Mouse (Mus musculus): ENCODE measurements at regions not wholly inside any gene's neighbourhood (a gene's known extent, or its start where the extent isn't known, plus 50 kb on each side); places are given as distances from the start of the nearest gene placed in this dataset.

DNA sequence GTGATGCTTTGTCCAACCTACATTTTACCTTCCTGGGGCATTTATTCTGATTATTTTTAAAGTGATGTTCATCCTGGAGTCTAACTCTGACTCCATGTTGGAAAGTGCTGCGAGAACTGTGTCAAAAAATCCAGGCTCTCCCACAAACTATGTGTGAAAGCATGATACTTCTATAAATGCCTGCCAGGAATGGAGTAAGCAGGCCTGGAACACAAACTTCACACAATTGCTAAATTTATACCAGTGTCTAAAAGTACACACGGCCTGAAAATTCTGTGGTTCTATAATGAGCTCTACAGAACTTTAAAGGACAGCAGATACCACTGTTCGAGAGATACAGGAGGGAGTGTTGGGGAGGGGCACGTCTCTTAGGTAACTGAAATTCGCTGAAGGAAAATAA is 96.0 kb upstream of the Negr1 start:
- no peak for ATAC-seq (replicated peaks in 1 of 2; ENCODE audit: insufficient read depth in 1 of 2, low FRiP score in 2 of 2, low TSS enrichment in 1 of 2, low read depth in 1 of 2, poor library complexity in 2 of 2, severe bottlenecking in 2 of 2)

DNA sequence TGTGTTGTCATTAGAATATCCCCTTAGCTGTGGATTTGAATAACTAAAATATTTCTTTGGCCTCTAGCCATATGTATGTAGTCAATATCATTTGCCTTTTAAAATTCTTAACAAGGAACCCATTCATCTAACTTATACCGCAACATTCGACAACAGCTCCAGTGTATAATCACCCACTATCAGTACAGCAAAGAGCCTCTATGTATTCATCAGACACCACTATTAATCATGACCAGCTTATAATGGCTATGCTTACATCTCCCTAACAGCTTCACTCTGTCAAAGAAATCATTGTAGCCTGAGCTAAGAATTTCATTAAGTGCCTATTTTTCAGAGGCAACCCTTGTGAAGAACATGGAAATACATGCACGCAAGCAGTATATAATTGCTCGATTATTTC is 88.9 kb upstream of the Negr1 start:
- ATAC-seq (replicated peaks in 1 of 2; ENCODE audit: insufficient read depth in 1 of 2, low FRiP score in 2 of 2, low TSS enrichment in 1 of 2, low read depth in 1 of 2, poor library complexity in 2 of 2, severe bottlenecking in 2 of 2): no peak

All from hematopoietic stem cell, adult 5-6 weeks (primary cell).